Mouse (Mus musculus): ENCODE measurements around the gene Psmd1. TPM values are rescaled to one million over a fixed set of nuclear protein-coding genes. Genes with fewer than 3 reads are reported as not detected.
"Not testable (repeated sequence)": the region's sequence is repeated elsewhere in the genome, so short reads cannot be mapped to it uniquely, and the experiment has no call there.

Gene Psmd1
- polyA plus RNA-seq (2015; fragmentation: Nextera tagmentation; extraction: Ambion mirVana): 70.7 and 72.8 TPM in 2 replicates

GRCm38 (mm10) chr1:86064271-86064991 lies at the start of gene Psmd1:
Psmd1 (plus strand) TSS chr1:86064387.
- ATAC-seq: peak; percentile 91
- H3K9ac ChIP-seq (ENCODE audit: low read depth, low read length): peak within 1 kb of the TSS; percentile 88
- whole genome bisulfite sequencing: under 1% methylated on average over 30 of the region's 47 CpGs
- peak within 1 kb of the TSS; percentile 67 for H3K27ac ChIP-seq (ENCODE audit: low read depth, low read length)
- no peaks in the 10 kb centered on the region for H3K4me1 ChIP-seq (replicated peaks; ENCODE audit: control insufficient read depth, insufficient read depth, low read length)
- no peaks in the 10 kb centered on the region for H3K36me3 ChIP-seq (ENCODE audit: control insufficient read depth, insufficient read depth)
- TF ChIP-seq CTCF (IDR thresholded peaks at IDR 0.05; ENCODE audit: low read depth): peak; percentile 92
- no peaks in the 10 kb centered on the region for H3K9me3 ChIP-seq (ENCODE audit: control insufficient read depth)
- H3K4me3 ChIP-seq (ENCODE audit: low read depth, low read length): peak within 1 kb of the TSS; percentile 76
- peak within 1 kb of the TSS; percentile 76 for H3K4me2 ChIP-seq (replicated peaks; ENCODE audit: low read depth)
- no peaks in the 10 kb centered on the region for H3K27me3 ChIP-seq (replicated peaks; ENCODE audit: control insufficient read depth, insufficient read depth, low read length)

- not testable (repeated sequence) for H3K27ac ChIP-seq (ENCODE audit: low read depth, low read length); H3K4me3 ChIP-seq (ENCODE audit: low read depth, low read length); H3K4me2 ChIP-seq (replicated peaks; ENCODE audit: low read depth); H3K9ac ChIP-seq (ENCODE audit: low read depth, low read length); H3K9me3 ChIP-seq (ENCODE audit: control insufficient read depth); ATAC-seq; H3K36me3 ChIP-seq (ENCODE audit: control insufficient read depth, insufficient read depth); H3K4me1 ChIP-seq (replicated peaks; ENCODE audit: control insufficient read depth, insufficient read depth, low read length)
- peaks cover 25% of the 10 kb centered on the region for H3K27me3 ChIP-seq (replicated peaks; ENCODE audit: control insufficient read depth, insufficient read depth, low read length)
- 97% methylated on average over 9 of the region's 9 CpGs for WGBS
Measured at GRCm38 (mm10) chr1:86015758-86016157, 48.4 kb upstream of the Psmd1 start.

- Histone ChIP-seq H3K9ac (ENCODE audit: low read depth, low read length) (no peak within 1 kb of the TSS), H3K4me3 (ENCODE audit: low read depth, low read length) (no peak within 1 kb of the TSS), H3K36me3 (ENCODE audit: control insufficient read depth, insufficient read depth) (no peaks in the 10 kb centered on the region), H3K4me2 (replicated peaks; ENCODE audit: low read depth) (no peak within 1 kb of the TSS), H3K27ac (ENCODE audit: low read depth, low read length) (no peak within 1 kb of the TSS), H3K4me1 (replicated peaks; ENCODE audit: control insufficient read depth, insufficient read depth, low read length) (no peaks in the 10 kb centered on the region), H3K9me3 (ENCODE audit: control insufficient read depth) (no peaks in the 10 kb centered on the region), H3K27me3 (replicated peaks; ENCODE audit: control insufficient read depth, insufficient read depth, low read length) (peaks cover 25% of the 10 kb centered on the region)
- no peak for ATAC-seq
- WGBS: 85% methylated on average over 8 of the region's 8 CpGs
- no peak for TF ChIP-seq CTCF (IDR thresholded peaks at IDR 0.05; ENCODE audit: low read depth)
Measured at GRCm38 (mm10) chr1:86016516-86016915, 47.7 kb upstream of the Psmd1 start, which contains the start of gene Spata3. Spata3 (plus strand) TSS chr1:86016816.

- H3K27ac ChIP-seq (ENCODE audit: low read depth, low read length): no peak overlapping the region
- peak; percentile 59 for TF ChIP-seq CTCF (IDR thresholded peaks at IDR 0.05; ENCODE audit: low read depth)
- H3K9ac ChIP-seq (ENCODE audit: low read depth, low read length): no peak overlapping the region
- peak; percentile 47; the same call in 1 of the 2 replicates for ATAC-seq
- H3K27me3 ChIP-seq (replicated peaks; ENCODE audit: control insufficient read depth, insufficient read depth, low read length): peaks cover 25% of the 10 kb centered on the region
- no peaks in the 10 kb centered on the region for H3K9me3 ChIP-seq (ENCODE audit: control insufficient read depth)
- peak overlapping the region; percentile 40 for H3K4me3 ChIP-seq (ENCODE audit: low read depth, low read length)
- 3% methylated on average over 60 of the region's 60 CpGs for WGBS
- H3K4me2 ChIP-seq (replicated peaks; ENCODE audit: low read depth): peak overlapping the region; percentile 71
- no peaks in the 10 kb centered on the region for H3K36me3 ChIP-seq (ENCODE audit: control insufficient read depth, insufficient read depth)
- H3K4me1 ChIP-seq (replicated peaks; ENCODE audit: control insufficient read depth, insufficient read depth, low read length): no peaks in the 10 kb centered on the region
Measured at GRCm38 (mm10) chr1:86018235-86019055, 45.7 kb upstream of the Psmd1 start.

- no peak overlapping the region for H3K4me3 ChIP-seq (ENCODE audit: low read depth, low read length)
- 75% methylated on average over 11 of the region's 11 CpGs for WGBS
- no peak overlapping the region for H3K4me2 ChIP-seq (replicated peaks; ENCODE audit: low read depth)
- peak; percentile 53 for TF ChIP-seq CTCF (IDR thresholded peaks at IDR 0.05; ENCODE audit: low read depth)
- no peak for ATAC-seq
- H3K9me3 ChIP-seq (ENCODE audit: control insufficient read depth): no peaks in the 10 kb centered on the region
- H3K36me3 ChIP-seq (ENCODE audit: control insufficient read depth, insufficient read depth): no peaks in the 10 kb centered on the region
- H3K27me3 ChIP-seq (replicated peaks; ENCODE audit: control insufficient read depth, insufficient read depth, low read length): peaks cover 25% of the 10 kb centered on the region
- H3K9ac ChIP-seq (ENCODE audit: low read depth, low read length): no peak overlapping the region
- H3K27ac ChIP-seq (ENCODE audit: low read depth, low read length): no peak overlapping the region
- H3K4me1 ChIP-seq (replicated peaks; ENCODE audit: control insufficient read depth, insufficient read depth, low read length): no peaks in the 10 kb centered on the region
Measured at GRCm38 (mm10) chr1:86021365-86021989, 42.7 kb upstream of the Psmd1 start.
